Mouse (Mus musculus) splenic B cell, adult 2 months (primary cell): Measurements from ENCODE around the gene Dexi.

Experiments
- DNase-seq: peaks from one replicate; pipeline ENCODE4 v3.0.0-alpha.2; 2011; ENCODE audit warnings: low read depth, low spot score
- H3K27me3 ChIP-seq: 2 replicates; pipeline ENCODE4 v1.6.1; 2012; ENCODE audit warnings: mild to moderate bottlenecking, low read length, moderate library complexity, mixed read lengths; ENCODE audit not compliant: control insufficient read depth, poor library complexity, insufficient read depth, severe bottlenecking
- H3K36me3 ChIP-seq: 2 replicates; pipeline ENCODE4 v1.6.1; 2012; ENCODE audit warnings: mild to moderate bottlenecking, low read length, moderate library complexity, mixed read lengths; ENCODE audit not compliant: control insufficient read depth, poor library complexity, insufficient read depth, severe bottlenecking

Gene Dexi

GRCm38 (mm10) chr16:10498096-10498602 is 44.7 kb downstream of the Dexi start:
- Histone ChIP-seq H3K36me3 (peaks cover 28% of the 10 kb centered on the region), H3K27me3 (no peaks in the 10 kb centered on the region)
- peak; percentile 35 for DNase-seq

- no peaks in the 10 kb centered on the region for H3K27me3 ChIP-seq
- DNase-seq = peak; percentile 80
- peaks cover 22% of the 10 kb centered on the region; the same call in 1 of the 2 replicates for H3K36me3 ChIP-seq
These were observed 47.0 kb downstream of the Dexi start for GRCm38 (mm10) chr16:10495824-10496298.

- no peaks in the 10 kb centered on the region for H3K27me3 ChIP-seq
- H3K36me3 ChIP-seq = peaks cover 19% of the 10 kb centered on the region; the same call in 1 of the 2 replicates
- DNase-seq = peak; percentile 32
These were observed 50.3 kb downstream of the Dexi start for GRCm38 (mm10) chr16:10492587-10492986.

- Histone ChIP-seq H3K27me3 (no peaks in the 10 kb centered on the region), H3K36me3 (peaks cover 17% of the 10 kb centered on the region; the same call in 1 of the 2 replicates)
- DNase-seq = peak; percentile 78
These were observed 51.1 kb downstream of the Dexi start for GRCm38 (mm10) chr16:10491716-10492115.

DNA sequence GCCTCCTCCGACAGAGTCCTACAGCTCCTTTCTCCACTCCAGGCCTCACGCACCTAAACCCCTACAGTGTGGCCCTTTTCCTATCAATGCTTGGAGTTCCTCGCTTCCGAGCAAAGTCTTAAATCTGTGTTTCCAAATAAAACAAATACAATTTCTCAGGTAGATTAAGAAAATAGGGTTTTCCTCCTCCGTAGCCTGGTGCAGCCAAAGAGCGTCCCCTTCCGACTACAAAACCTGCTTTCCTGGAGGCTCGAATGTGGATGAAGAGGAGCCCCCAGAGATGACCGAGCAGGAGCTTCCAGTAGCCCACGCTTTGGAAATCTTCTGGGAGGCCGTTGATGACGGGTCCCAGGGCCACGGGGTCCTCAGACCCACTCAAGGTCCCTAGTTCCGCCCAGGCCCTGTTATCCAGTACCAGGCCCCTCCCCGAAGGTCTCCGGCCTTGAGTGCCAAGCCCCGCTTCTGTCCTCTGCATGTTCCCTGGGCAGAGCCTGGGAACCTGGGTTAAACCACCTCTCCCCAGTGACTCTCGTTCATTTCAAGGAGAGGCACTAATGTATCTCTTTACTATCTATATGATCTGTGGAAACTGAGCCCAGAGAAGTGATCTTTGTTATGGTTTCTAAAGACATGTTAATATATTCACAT is 52.2 kb downstream of the Dexi start:
- H3K36me3 ChIP-seq = peaks cover 17% of the 10 kb centered on the region; the same call in 1 of the 2 replicates

GRCm38 (mm10) chr16:10489904-10490457 is 52.9 kb downstream of the Dexi start:
- H3K27me3 ChIP-seq = no peaks in the 10 kb centered on the region
- DNase-seq = no peak

More for the DNA sequence above, 52.2 kb downstream of the Dexi start:
- H3K27me3 ChIP-seq = no peaks in the 10 kb centered on the region
- DNase-seq = no peak

DNA sequence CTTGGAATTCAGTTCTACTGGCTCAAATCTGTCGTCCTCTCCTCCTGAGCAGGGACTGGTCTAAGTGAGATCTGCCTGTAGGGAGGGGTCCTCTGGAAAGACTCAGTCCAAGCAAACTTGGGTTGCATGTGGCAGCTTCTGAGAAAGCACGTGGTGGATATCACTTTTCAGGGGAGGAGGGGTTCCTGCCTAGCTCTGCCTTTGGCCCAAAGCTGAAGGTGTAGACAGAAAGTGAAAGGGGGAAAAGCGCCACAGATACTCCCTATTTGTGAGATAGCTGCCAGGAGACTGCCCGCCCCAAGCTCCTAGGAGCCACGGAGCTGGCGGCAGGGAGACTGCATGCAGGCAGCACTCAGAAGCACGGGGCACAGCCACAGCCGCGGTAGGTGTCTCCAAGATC is 53.4 kb downstream of the Dexi start:
- peaks cover 11% of the 10 kb centered on the region; the same call in 1 of the 2 replicates for H3K36me3 ChIP-seq
- peak; percentile 49 for DNase-seq
- no peaks in the 10 kb centered on the region for H3K27me3 ChIP-seq

More at GRCm38 (mm10) chr16:10489904-10490457, 52.9 kb downstream of the Dexi start:
- H3K36me3 ChIP-seq = peaks cover 16% of the 10 kb centered on the region; the same call in 1 of the 2 replicates

GRCm38 (mm10) chr16:10488769-10489481 is 53.9 kb downstream of the Dexi start:
- DNase-seq = peak; percentile 26
- Histone ChIP-seq H3K36me3 (peaks cover 10% of the 10 kb centered on the region; the same call in 1 of the 2 replicates), H3K27me3 (no peaks in the 10 kb centered on the region)

DNA sequence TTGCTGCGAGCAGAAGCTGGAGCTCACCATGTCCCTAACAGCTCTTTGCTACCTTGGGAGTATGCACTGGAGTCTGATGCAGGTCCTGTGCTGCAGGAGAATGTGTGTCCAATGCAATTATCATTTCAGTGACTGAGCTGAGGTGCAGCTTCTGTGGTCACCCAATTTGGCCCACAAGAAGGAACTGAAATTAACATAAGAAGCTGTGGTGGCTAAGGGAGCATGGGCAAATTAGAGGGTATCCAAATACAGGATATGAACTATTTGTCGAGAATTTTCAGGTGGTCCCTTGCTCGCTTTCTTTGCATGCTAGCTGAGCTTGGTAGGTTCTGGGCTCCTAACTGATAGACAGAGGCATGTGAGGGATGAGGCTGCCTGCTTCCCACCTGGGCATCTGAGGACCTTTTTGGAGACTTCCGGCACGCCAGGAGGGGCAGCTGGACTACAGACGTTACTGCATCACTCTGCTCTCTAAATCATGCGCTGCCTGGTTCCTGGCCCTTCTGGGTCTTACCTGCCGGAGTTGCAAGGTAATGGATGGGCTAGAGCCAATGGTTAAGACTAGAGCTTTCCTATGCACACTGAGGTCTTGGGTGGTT is 54.9 kb downstream of the Dexi start:
- no peaks in the 10 kb centered on the region for H3K27me3 ChIP-seq
- H3K36me3 ChIP-seq = peaks cover 5% of the 10 kb centered on the region; the same call in 1 of the 2 replicates
- DNase-seq = peak; percentile 81

DNA sequence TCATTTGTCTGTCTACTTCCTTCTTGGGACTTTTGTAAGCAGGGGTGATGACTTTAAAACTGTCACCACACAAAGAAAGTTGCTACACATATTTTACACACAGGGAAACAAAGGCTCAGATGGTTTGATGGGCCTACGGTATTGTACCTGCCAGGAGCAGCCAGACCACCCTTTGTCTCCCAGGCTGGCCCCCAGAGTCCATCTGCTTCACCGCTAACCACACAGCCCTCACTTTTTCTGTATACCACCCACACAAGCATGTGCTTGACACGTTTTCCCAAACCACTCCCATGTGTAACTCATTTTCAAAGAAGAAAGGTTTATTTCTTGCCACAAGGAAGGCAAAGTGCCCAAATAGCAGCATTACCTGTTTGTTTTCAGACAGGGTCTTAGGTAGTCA is 55.9 kb downstream of the Dexi start:
- no peak for DNase-seq
- Histone ChIP-seq H3K36me3 (peaks cover 3% of the 10 kb centered on the region; the same call in 1 of the 2 replicates), H3K27me3 (no peaks in the 10 kb centered on the region)

DNA sequence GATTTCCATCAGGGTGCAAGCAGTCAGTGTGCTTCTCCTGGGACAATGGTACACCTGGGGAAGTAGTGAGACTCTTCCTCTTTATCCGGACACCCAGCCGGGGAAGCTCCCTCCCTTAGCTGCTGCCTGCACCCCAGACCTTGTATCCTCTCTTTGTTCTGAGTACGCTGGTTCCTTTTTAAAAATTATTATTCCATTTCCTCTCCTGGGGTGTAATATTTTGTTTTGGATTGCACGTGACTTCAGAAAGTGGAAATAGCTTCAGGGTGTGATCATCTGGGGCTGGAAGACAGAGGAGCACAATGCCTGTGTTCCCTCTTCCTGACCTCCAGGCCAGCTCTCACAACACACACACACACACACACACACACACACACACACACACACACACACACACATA is 60.5 kb downstream of the Dexi start:
- no peaks in the 10 kb centered on the region for H3K27me3 ChIP-seq
- no peak for DNase-seq
- H3K36me3 ChIP-seq = no peaks in the 10 kb centered on the region

DNA sequence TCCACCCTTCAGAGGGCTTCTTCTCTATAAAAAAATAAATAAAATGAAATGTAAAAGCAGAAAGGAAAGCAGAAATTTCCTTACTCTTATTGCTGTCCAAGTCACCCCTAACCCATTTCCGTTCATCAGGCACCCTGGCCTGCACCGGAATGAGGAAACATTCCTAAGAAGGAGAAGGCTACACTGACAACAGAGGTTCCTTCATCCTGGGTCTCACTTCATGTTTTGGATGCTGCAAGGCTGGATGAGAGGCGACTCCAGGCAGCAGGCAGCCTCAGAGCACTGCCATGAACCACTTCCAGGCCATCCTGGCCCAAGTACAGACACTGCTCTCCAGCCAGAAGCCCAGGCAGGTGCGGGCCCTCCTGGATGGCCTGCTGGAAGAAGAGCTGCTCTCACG is 63.0 kb downstream of the Dexi start, which contains the start of gene Ciita:
Ciita (plus strand) TSS at position 203 of the 400 bp plus-strand sequence.
- no peak for DNase-seq

DNA sequence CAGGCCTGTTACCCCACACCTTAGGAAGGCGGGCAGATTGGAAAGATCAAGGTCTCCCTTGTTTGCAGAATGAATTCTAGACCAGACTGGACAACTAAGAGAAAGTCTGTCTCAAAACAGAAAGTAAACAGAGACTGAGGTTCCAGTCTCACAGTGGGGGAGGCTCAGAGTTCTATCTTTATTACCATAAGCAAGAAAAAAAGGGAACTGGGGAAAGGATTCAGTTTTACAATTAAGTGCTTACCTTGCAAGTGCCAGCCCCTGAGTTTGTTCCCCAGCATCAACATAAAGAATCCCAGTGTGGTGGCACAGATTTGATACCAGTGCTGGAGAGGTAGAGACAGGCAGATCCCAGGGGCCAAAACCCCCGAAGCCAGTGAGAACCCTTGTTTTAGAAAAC is 66.9 kb downstream of the Dexi start:
- H3K27me3 ChIP-seq = no peaks in the 10 kb centered on the region
- no peaks in the 10 kb centered on the region for H3K36me3 ChIP-seq
- peak; percentile 49 for DNase-seq

More for the DNA sequence above, 63.0 kb downstream of the Dexi start, which contains the start of gene Ciita:
- no peaks in the 10 kb centered on the region for H3K36me3 ChIP-seq
- no peaks in the 10 kb centered on the region for H3K27me3 ChIP-seq

GRCm38 (mm10) chr16:10474956-10475355 is 67.9 kb downstream of the Dexi start:
- Histone ChIP-seq H3K36me3 (no peaks in the 10 kb centered on the region), H3K27me3 (no peaks in the 10 kb centered on the region)
- DNase-seq = no peak
